Mouse (Mus musculus) CH12.LX (cell line): Measurements from ENCODE around the gene 4930404N11Rik. TPM values are rescaled to one million over a fixed set of nuclear protein-coding genes. Genes with fewer than 3 reads are reported as not detected.

Experiments
- DNase-seq: peaks from one replicate; pipeline ENCODE4 v3.0.0-alpha.2; 2013; ENCODE audit errors: extremely low read depth
- H3K27ac ChIP-seq: 2 replicates; pipeline ENCODE4 v1.5.1; 2012; ENCODE audit warnings: low read depth, mild to moderate bottlenecking, control low read depth, moderate library complexity; ENCODE audit not compliant: insufficient read depth
- H3K27me3 ChIP-seq: replicated peaks from 2 replicates; pipeline ENCODE3; 2012; ENCODE audit warnings: inconsistent platforms
- H3K36me3 ChIP-seq, 2 experiments: replicated peaks in 1 of 2; 2 replicates each; pipeline versions ENCODE3 to v1.6.1; 2012; ENCODE audit warnings: inconsistent platforms in 1 of 2, low read length in 1 of 2, mild to moderate bottlenecking in 1 of 2, mixed read lengths in 1 of 2, moderate library complexity in 1 of 2; ENCODE audit not compliant: control insufficient read depth in 1 of 2, insufficient read depth in 1 of 2
- H3K4me1 ChIP-seq, 2 experiments: 2 replicates each; pipeline ENCODE4 v1.6.1; 2012; ENCODE audit warnings: inconsistent platforms in 1 of 2, moderate library complexity in 1 of 2; ENCODE audit not compliant: insufficient read depth in 2 of 2, control insufficient read depth in 1 of 2
- H3K4me2 ChIP-seq: 2 replicates; pipeline ENCODE4 v1.6.1; 2012; ENCODE audit warnings: low read depth, mild to moderate bottlenecking, control low read depth; ENCODE audit not compliant: poor library complexity, insufficient read depth, severe bottlenecking
- H3K4me3 ChIP-seq, 3 experiments: fragments of 150-350 bp in 1 of 3; sonication (generic) in 1 of 3; replicated peaks in 1 of 3; 2 replicates each; pipeline versions ENCODE3 to v1.5.1; 2011 to 2012; ENCODE audit warnings: low read depth in 2 of 3, low read length in 2 of 3, mild to moderate bottlenecking in 2 of 3, moderate library complexity in 2 of 3, control low read depth in 1 of 3, improper control_type of control experiment in 1 of 3, inconsistent platforms in 1 of 3, mixed read lengths in 1 of 3; ENCODE audit not compliant: poor library complexity in 1 of 3
- H3K79me2 ChIP-seq: replicated peaks from 2 replicates; pipeline ENCODE4 v1.6.1; 2012; ENCODE audit warnings: mild to moderate bottlenecking, moderate library complexity; ENCODE audit not compliant: control insufficient read depth, poor library complexity, insufficient read depth, severe bottlenecking; ENCODE audit errors: extremely low read depth
- H3K9ac ChIP-seq: 2 replicates; pipeline ENCODE4 v1.6.1; 2012; ENCODE audit warnings: low read depth, mild to moderate bottlenecking, control low read depth, moderate library complexity; ENCODE audit not compliant: insufficient read depth
- H3K9me3 ChIP-seq: replicated peaks from 2 replicates; pipeline ENCODE3; 2012; ENCODE audit warnings: low read length, inconsistent platforms, mixed read lengths
- CHD2 ChIP-seq: IDR thresholded peaks from 2 replicates; pipeline ENCODE4 v1.6.1; 2011; ENCODE audit warnings: low read length, improper control_type of control experiment
- E2F4 ChIP-seq: IDR thresholded peaks from 2 replicates; pipeline ENCODE4 v1.6.1; 2011; ENCODE audit warnings: low read depth, low read length, improper control_type of control experiment; ENCODE audit not compliant: insufficient replicate concordance
- GABPA ChIP-seq: IDR thresholded peaks from 2 replicates; pipeline ENCODE4 v1.6.1; 2012; ENCODE audit warnings: low read depth, low read length, improper control_type of control experiment, inconsistent platforms; ENCODE audit not compliant: insufficient replicate concordance
- IRF4 ChIP-seq: IDR thresholded peaks from 2 replicates; pipeline ENCODE4 v1.6.1; 2014; ENCODE audit warnings: low read depth, mild to moderate bottlenecking, inconsistent platforms, low read length, improper control_type of control experiment
- JUN ChIP-seq: IDR thresholded peaks from 2 replicates; pipeline ENCODE4 v1.6.1; 2011; ENCODE audit warnings: low read depth, mild to moderate bottlenecking, low read length, improper control_type of control experiment, moderate library complexity; ENCODE audit not compliant: insufficient read depth
- JUND ChIP-seq: conservative IDR thresholded peaks from 2 replicates; pipeline ENCODE4 v1.6.1; 2011; ENCODE audit warnings: low read depth, low read length, improper control_type of control experiment
- MAZ ChIP-seq: IDR thresholded peaks from 2 replicates; pipeline ENCODE4 v1.6.1; 2012; ENCODE audit warnings: low read depth, mild to moderate bottlenecking, inconsistent platforms, low read length, improper control_type of control experiment, moderate library complexity
- MEF2A ChIP-seq: IDR thresholded peaks from 2 replicates; pipeline ENCODE4 v1.6.1; 2014; ENCODE audit warnings: low read depth, mild to moderate bottlenecking, inconsistent platforms, low read length, improper control_type of control experiment, borderline replicate concordance
- PAX5 ChIP-seq: IDR thresholded peaks from 2 replicates; pipeline ENCODE4 v1.6.1; 2012; ENCODE audit warnings: low read length, inconsistent platforms, mixed read lengths
- RCOR1 ChIP-seq: conservative IDR thresholded peaks from 2 replicates; pipeline ENCODE4 v1.6.1; 2012; ENCODE audit warnings: low read depth, mild to moderate bottlenecking, inconsistent platforms, low read length, improper control_type of control experiment
- SIN3A ChIP-seq: IDR thresholded peaks from 2 replicates; pipeline ENCODE4 v1.6.1; 2012; ENCODE audit warnings: low read length, improper control_type of control experiment, inconsistent platforms
- SMC3 ChIP-seq: IDR thresholded peaks from 2 replicates; pipeline ENCODE4 v1.6.1; 2011; ENCODE audit warnings: low read depth, low read length, improper control_type of control experiment
- TCF12 ChIP-seq: IDR thresholded peaks from 2 replicates; pipeline ENCODE4 v1.6.1; 2014; ENCODE audit warnings: low read depth, mild to moderate bottlenecking, inconsistent platforms, low read length, improper control_type of control experiment
- USF1 ChIP-seq: IDR thresholded peaks from 2 replicates; pipeline ENCODE4 v1.6.1; 2014; ENCODE audit warnings: low read depth, mild to moderate bottlenecking, inconsistent platforms, low read length, improper control_type of control experiment
- USF2 ChIP-seq: conservative IDR thresholded peaks from 2 replicates; pipeline ENCODE4 v1.6.1; 2011; ENCODE audit warnings: low read depth, low read length, improper control_type of control experiment
- ZC3H11A ChIP-seq: IDR thresholded peaks from 2 replicates; pipeline ENCODE4 v1.6.1; 2012; ENCODE audit warnings: low read depth, mild to moderate bottlenecking, inconsistent platforms, low read length, improper control_type of control experiment
- ZKSCAN1 ChIP-seq: IDR thresholded peaks from 2 replicates; pipeline ENCODE4 v1.6.1; 2012; ENCODE audit warnings: low read depth, inconsistent platforms, low read length, improper control_type of control experiment, borderline replicate concordance
- ZMIZ1 ChIP-seq: IDR thresholded peaks from 2 replicates; pipeline ENCODE4 v1.6.1; 2012; ENCODE audit warnings: low read depth, mild to moderate bottlenecking, inconsistent platforms, low read length, improper control_type of control experiment
- dilution Hi-C: fragments of 300-500 bp; cut with MboI; formaldehyde crosslinking; loops from 2 replicates; pipeline ENCODE4 v1.14.3; 2020; ENCODE audit warnings: low sequenced_read_pairs; ENCODE audit not compliant: extremely low pct_unique_long_range_greater_than_20kb, extremely low pct_ligation_motif_present
- in situ Hi-C: fragments of 300-500 bp; cut with MboI; formaldehyde crosslinking; loops from 3 replicates; pipeline ENCODE4 v1.14.3; 2019; ENCODE audit warnings: low sequenced_read_pairs, low pct_ligation_motif_present, low pct_unique_long_range_greater_than_20kb, mixed read lengths
- polyA plus RNA-seq: library from polyadenylated mRNA; unstranded; fragments of >175 nt; gene quantifications from 2 replicates; pipeline ENCODE4 v1.2.1, GENCODE M21; 2012; ENCODE audit warnings: low read depth; ENCODE audit not compliant: insufficient read length
- total RNA-seq, 2 experiments: library from RNA; depleted of rRNA; stranded (reverse); fragments of 300-350 nt in 1 of 2; fragments of >200 nt in 1 of 2; gene quantifications; 2 replicates each; pipeline ENCODE4 v1.2.3; 2012 to 2014

4930404N11Rik gene
- total and polyA plus RNA-seq, 3 experiments: 0.23 to 5.2 (median 2.7) TPM

DNA sequence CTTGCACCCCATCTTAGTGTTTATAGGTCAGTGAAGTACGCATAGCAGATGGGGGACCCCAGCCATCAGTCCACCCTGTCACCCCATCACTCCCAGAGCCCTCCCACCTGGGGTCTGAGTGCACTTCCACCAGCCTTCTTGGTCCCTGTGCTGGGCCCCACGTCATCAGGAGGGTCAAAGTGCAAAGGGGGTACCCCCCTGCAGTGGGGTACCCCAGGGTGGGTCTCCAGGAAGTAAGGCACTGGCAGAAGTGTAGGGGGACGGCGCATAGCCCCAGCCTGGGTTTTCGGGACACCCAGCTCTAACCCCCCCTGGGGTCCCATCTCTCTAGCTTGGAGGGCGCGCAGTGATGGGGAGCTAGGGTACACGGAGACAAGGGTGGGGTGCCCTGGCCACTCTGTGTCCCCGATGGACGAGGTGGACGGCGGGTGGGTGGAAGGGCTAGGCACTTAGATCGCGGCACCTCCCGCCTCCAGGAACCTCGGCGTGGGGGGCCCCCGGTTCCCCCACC is 34.2 kb upstream of the 4930404N11Rik start:
- dilution Hi-C loops: no loop called here
- H3K4me2 ChIP-seq: no peak overlapping the region
- in situ Hi-C loops: no loop called here

DNA sequence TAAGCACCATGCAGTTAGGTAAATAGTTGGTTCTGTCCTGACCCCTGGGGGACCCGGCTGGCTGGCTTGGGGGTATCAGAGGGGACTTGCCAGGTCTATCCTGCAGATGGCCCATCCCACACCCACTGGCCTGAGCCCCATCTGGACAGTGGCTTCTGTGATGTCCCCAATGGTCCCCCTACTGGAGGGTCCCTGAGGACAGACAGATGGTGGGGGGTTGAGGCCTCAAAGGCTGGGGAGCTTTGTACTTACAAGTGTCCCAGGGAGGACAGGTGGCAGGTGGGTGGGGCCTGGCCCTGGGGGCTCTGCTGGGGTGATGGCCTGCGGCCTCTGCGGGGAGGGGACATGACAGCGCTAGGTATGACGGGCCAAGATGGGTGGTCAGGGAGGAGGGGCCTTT is 33.7 kb upstream of the 4930404N11Rik start:
- H3K4me2 ChIP-seq: no peak overlapping the region
- no peaks in the 10 kb centered on the region for H3K27me3 ChIP-seq
- peaks cover 0 to 6% of the 10 kb centered on the region in 2 experiments; a peak in 1 of 4 replicates for H3K4me1 ChIP-seq
- no peak for TF ChIP-seq USF2
- no peak for TF ChIP-seq JUN
- TF ChIP-seq USF1: no peak
- TF ChIP-seq ZKSCAN1: no peak
- no peak for TF ChIP-seq CHD2
- TF ChIP-seq PAX5: no peak
- TF ChIP-seq E2F4: no peak
- no peak for TF ChIP-seq IRF4
- TF ChIP-seq RCOR1: no peak
- no peak for TF ChIP-seq ZMIZ1
- TF ChIP-seq TCF12: no peak
- no peak for TF ChIP-seq JUND
- peaks cover 46 to 61% of the 10 kb centered on the region in 2 experiments for H3K36me3 ChIP-seq
- H3K79me2 ChIP-seq: no peaks in the 10 kb centered on the region
- no peak overlapping the region for H3K4me3 ChIP-seq
- no peak for DNase-seq
- no peak overlapping the region for H3K9ac ChIP-seq
- dilution Hi-C loops: no loop called here
- H3K9me3 ChIP-seq: no peaks in the 10 kb centered on the region
- in situ Hi-C loops: no loop called here
- H3K27ac ChIP-seq: no peak overlapping the region

More for the DNA sequence above, 34.2 kb upstream of the 4930404N11Rik start:
- Histone ChIP-seq H3K27ac (no peak overlapping the region), H3K9ac (no peak overlapping the region), H3K36me3 (peaks cover 51 to 63% of the 10 kb centered on the region in 2 experiments), H3K9me3 (no peaks in the 10 kb centered on the region), H3K4me3 (no peak overlapping the region), H3K79me2 (no peaks in the 10 kb centered on the region), H3K4me1 (peaks cover 0 to 6% of the 10 kb centered on the region in 2 experiments; a peak in 1 of 4 replicates), H3K27me3 (no peaks in the 10 kb centered on the region)
- no peak for DNase-seq
- no peak for TF ChIP-seq RCOR1
- no peak for TF ChIP-seq TCF12
- TF ChIP-seq PAX5: no peak
- no peak for TF ChIP-seq SIN3A
- TF ChIP-seq SMC3: no peak
- TF ChIP-seq ZC3H11A: no peak
- no peak for TF ChIP-seq MEF2A
- TF ChIP-seq ZKSCAN1: no peak
- no peak for TF ChIP-seq MAZ
- TF ChIP-seq GABPA: no peak
